Mouse (Mus musculus): Measurements from ENCODE around the gene Slc22a5. TPM values are rescaled to one million over a fixed set of nuclear protein-coding genes. Genes with fewer than 3 reads are reported as not detected.

Gene Slc22a5
- polyA plus RNA-seq, 1 experiment from 2014 or later = 8.1 TPM

- Histone ChIP-seq H3K4me2 (no peak overlapping the region), H3K27ac (no peak overlapping the region), H3K9ac (no peak overlapping the region), H3K36me3 (no peaks in the 10 kb centered on the region), H3K27me3 (no peaks in the 10 kb centered on the region), H3K4me1 (replicated peaks) (no peaks in the 10 kb centered on the region), H3K9me3 (no peaks in the 10 kb centered on the region), H3K4me3 (no peak overlapping the region)
- WGBS = 86% methylated on average over 11 of the region's 11 CpGs
- ATAC-seq (ENCODE audit: low FRiP score) = no peak
These were observed 70.1 kb downstream of the Slc22a5 start for GRCm38 (mm10) chr11:53821230-53821944.

DNA sequence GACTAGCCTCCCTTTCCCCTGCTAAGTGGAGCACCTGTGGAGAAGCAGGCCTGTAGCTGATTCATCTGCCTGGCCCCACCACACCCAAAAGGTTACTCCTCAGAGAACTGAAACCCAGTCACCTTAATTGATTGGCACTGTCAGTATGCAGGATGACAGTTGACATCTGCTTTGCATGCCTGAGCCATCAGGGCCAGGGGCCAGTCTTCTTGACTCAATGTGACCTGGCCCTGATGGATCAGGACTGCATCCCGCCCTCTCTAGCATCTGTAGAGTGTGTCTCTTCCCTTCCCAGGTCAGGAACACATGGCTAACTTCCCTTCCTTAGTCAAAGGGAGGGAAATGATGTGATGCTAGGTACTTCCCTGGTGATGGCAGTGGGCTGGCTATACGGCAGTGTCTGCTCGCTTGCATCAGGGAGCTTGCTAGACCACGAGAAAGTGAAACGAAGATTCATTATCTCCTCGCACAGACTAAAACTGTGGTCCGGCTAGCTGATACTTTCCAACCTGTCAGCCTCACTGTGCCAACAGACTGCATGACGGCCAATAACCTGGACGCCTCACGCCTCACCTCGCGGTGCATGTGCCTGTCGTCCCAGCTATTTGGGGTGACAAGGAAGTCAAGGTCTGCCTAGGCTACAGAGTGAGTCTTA, 70.8 kb downstream of the Slc22a5 start:
- no peak for ATAC-seq (ENCODE audit: low FRiP score)
- Histone ChIP-seq H3K9ac (no peak overlapping the region), H3K27me3 (no peaks in the 10 kb centered on the region), H3K4me2 (no peak overlapping the region), H3K36me3 (no peaks in the 10 kb centered on the region), H3K27ac (no peak overlapping the region), H3K4me3 (no peak overlapping the region), H3K9me3 (no peaks in the 10 kb centered on the region), H3K4me1 (replicated peaks) (no peaks in the 10 kb centered on the region)
- WGBS = 91% methylated on average over 13 of the region's 13 CpGs

GRCm38 (mm10) chr11:53819511-53819910, 71.9 kb downstream of the Slc22a5 start:
- ATAC-seq (ENCODE audit: low FRiP score) = no peak
- H3K4me3 ChIP-seq = no peak overlapping the region
- no peaks in the 10 kb centered on the region for H3K36me3 ChIP-seq
- 94% methylated on average over 6 of the region's 6 CpGs for WGBS
- H3K27ac ChIP-seq = no peak overlapping the region
- H3K4me1 ChIP-seq (replicated peaks) = no peaks in the 10 kb centered on the region
- H3K9me3 ChIP-seq = no peaks in the 10 kb centered on the region
- H3K9ac ChIP-seq = no peak overlapping the region
- H3K4me2 ChIP-seq = no peak overlapping the region
- H3K27me3 ChIP-seq = no peaks in the 10 kb centered on the region

DNA sequence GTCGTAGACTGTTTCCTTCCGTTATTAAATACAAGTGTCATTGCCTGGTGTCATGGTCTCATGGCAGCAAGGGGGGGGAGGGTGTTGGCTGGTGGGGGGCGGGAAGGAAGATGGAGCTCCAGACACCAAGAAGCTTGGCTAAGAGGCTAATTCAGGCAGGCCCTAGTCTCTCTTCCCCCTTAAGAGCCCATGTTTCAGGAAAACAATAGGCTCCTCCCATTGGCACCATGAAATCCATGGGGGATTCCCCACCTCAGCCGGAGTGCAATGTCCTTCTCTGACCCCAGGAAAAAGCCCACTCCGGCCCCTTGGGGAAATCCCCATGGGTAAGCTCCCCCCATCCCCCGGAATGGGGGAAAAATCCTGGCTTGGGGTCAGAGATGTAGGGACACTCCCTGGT, 72.7 kb downstream of the Slc22a5 start:
- WGBS = 70% methylated on average over 6 of the region's 6 CpGs
- H3K27ac ChIP-seq = no peak overlapping the region
- no peak for ATAC-seq (ENCODE audit: low FRiP score)

DNA sequence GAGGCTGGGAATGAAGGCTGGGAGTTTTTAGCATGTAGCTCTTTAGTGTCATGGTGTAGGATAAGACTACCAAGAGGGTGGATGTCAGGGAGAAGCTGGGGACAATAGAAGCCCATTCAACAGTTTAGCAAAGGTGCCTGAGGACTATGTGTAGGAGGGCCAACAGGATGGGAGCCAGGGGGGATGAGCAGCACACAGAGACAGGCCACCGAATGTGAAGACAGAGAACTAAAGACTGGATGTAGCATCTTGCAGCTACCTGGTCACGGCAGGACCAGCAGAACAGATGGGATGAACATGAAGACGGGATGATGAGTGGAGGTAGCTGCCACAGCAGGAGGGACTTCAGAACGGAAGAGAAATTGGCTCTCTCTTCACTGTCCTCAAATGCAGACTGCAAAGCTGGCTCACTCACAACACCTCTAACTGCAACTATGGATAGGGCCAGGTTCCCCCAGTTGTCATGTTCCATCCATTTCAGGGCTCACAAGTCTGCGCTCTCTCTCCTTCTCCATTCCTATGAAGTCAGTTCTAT, 74.6 kb downstream of the Slc22a5 start:
- WGBS = 86% methylated on average over 5 of the region's 5 CpGs

More for the DNA sequence above, 72.7 kb downstream of the Slc22a5 start:
- Histone ChIP-seq H3K27me3 (no peaks in the 10 kb centered on the region), H3K9ac (no peak overlapping the region), H3K36me3 (no peaks in the 10 kb centered on the region), H3K4me1 (replicated peaks) (no peaks in the 10 kb centered on the region), H3K4me3 (no peak overlapping the region), H3K4me2 (no peak overlapping the region), H3K9me3 (no peaks in the 10 kb centered on the region)

DNA sequence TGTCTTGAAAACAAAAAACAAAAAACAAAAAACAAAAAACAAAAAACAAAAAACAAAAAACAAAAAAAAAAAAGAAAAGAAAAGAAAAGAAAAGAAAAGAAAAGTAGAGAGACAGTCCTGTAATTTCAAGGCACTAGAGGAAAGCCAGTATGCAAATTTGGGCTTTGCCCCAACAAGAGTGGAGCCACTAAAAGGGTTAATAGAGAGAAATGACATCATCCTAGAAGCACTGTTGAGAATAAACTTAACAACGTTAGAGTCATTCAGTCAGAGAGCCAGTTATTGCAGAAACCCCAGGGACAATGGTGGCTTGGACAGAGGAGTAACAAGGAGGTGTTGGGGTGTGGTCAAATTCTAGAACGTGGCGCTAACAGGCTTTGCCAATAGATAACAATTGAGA, 76.7 kb downstream of the Slc22a5 start:
- Histone ChIP-seq H3K9me3 (no peaks in the 10 kb centered on the region), H3K4me2 (no peak overlapping the region), H3K4me1 (replicated peaks) (no peaks in the 10 kb centered on the region), H3K4me3 (no peak overlapping the region), H3K27me3 (no peaks in the 10 kb centered on the region), H3K36me3 (no peaks in the 10 kb centered on the region), H3K9ac (no peak overlapping the region), H3K27ac (no peak overlapping the region)
- 69% methylated on average over 3 of the region's 3 CpGs for WGBS
- no peak for ATAC-seq (ENCODE audit: low FRiP score)

More for the DNA sequence above, 74.6 kb downstream of the Slc22a5 start:
- no peak for ATAC-seq (ENCODE audit: low FRiP score)
- H3K9me3 ChIP-seq = no peaks in the 10 kb centered on the region
- no peak overlapping the region for H3K4me2 ChIP-seq
- H3K36me3 ChIP-seq = no peaks in the 10 kb centered on the region
- no peak overlapping the region for H3K27ac ChIP-seq
- H3K9ac ChIP-seq = no peak overlapping the region
- H3K27me3 ChIP-seq = no peaks in the 10 kb centered on the region
- H3K4me1 ChIP-seq (replicated peaks) = no peaks in the 10 kb centered on the region
- H3K4me3 ChIP-seq = no peak overlapping the region

Other genes starting within 250 kb of the Slc22a5 start
- 12.4 and 12.7 TPM in 2 replicates for gene Rad50, start 184.3 kb downstream of the Slc22a5 start, polyA plus RNA-seq (2015; fragmentation: Nextera tagmentation; extraction: Ambion mirVana)
- not detected in 2 replicates for gene Il5, start 170.9 kb downstream of the Slc22a5 start, polyA plus RNA-seq (2015; fragmentation: Nextera tagmentation; extraction: Ambion mirVana)
- 2.5 and 2.9 TPM in 2 replicates for gene Irf1, start 121.6 kb downstream of the Slc22a5 start, polyA plus RNA-seq (2015; fragmentation: Nextera tagmentation; extraction: Ambion mirVana)
- not detected in 2 replicates for gene Gm17334, start 118.5 kb downstream of the Slc22a5 start, polyA plus RNA-seq (2015; fragmentation: Nextera tagmentation; extraction: Ambion mirVana)
- gene Gm12216, start 32.4 kb downstream of the Slc22a5 start, polyA plus RNA-seq (2015; fragmentation: Nextera tagmentation; extraction: Ambion mirVana) = 0.31 and 0.69 TPM in 2 replicates
- gene Slc22a21, start 88.7 kb upstream of the Slc22a5 start, polyA plus RNA-seq (2015; fragmentation: Nextera tagmentation; extraction: Ambion mirVana) = 1.8 and 2.7 TPM in 2 replicates
- 1.8 and 2.1 TPM in 2 replicates for gene Slc22a4, start 136.4 kb upstream of the Slc22a5 start, polyA plus RNA-seq (2015; fragmentation: Nextera tagmentation; extraction: Ambion mirVana)
- 30.9 and 31.1 TPM in 2 replicates for gene Pdlim4, start 177.4 kb upstream of the Slc22a5 start, polyA plus RNA-seq (2015; fragmentation: Nextera tagmentation; extraction: Ambion mirVana)
- 10.9 and 11.3 TPM in 2 replicates for gene P4ha2, start 208.4 kb upstream of the Slc22a5 start, polyA plus RNA-seq (2015; fragmentation: Nextera tagmentation; extraction: Ambion mirVana)